Mouse (Mus musculus): ENCODE data around the gene Gm49601.

DNA sequence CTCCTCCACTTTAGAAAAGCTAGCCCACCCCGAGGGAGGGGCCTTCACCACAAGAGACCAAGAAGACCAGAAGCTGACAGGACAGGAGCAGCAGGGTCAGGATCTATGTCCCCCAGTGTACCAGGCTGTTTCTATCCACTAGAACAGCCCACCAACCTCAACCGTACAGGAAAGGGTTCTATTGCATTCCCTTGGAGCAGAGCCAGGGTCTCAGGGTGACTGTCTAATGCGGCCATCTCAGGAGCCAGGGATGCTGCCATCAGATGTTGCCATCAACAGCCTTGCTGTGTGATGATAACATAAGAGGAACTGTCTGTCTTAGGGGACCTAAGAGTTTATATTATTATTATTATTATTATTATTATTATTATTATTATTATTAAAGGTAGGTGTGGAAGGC is 49.2 kb downstream of the Gm49601 start:
- TF ChIP-seq CTCF (IDR thresholded peaks at IDR 0.05; ENCODE audit: low read depth, low read length) = no peak
- no peak for TF ChIP-seq POLR2A (IDR thresholded peaks at IDR 0.05; ENCODE audit: borderline replicate concordance, low read depth, low read length)
